Mouse (Mus musculus) G1E (cell line): ENCODE measurements around the gene Prkcq.

ENCODE experiments used
- CTCF ChIP-seq: IDR thresholded peaks from 2 replicates; pipeline ENCODE4 v1.5.1; 2012; ENCODE audit warnings: low read depth, low read length, inconsistent platforms, mixed read lengths
- GATA1 ChIP-seq: IDR thresholded peaks from 2 replicates; pipeline ENCODE4 v1.6.1; 2012; ENCODE audit warnings: borderline replicate concordance, low read length, inconsistent platforms, mixed read lengths
- GATA2 ChIP-seq: IDR thresholded peaks from 2 replicates; pipeline ENCODE4 v1.6.1; 2012; ENCODE audit warnings: low read depth, low read length, inconsistent platforms, borderline replicate concordance
- TAL1 ChIP-seq: conservative IDR thresholded peaks from 2 replicates; pipeline ENCODE4 v1.6.1; 2012; ENCODE audit warnings: low read depth, low read length, inconsistent platforms, mixed read lengths

- no peak for TF ChIP-seq CTCF
- no peak for TF ChIP-seq GATA2
- TF ChIP-seq TAL1 = no peak
- TF ChIP-seq GATA1 = no peak
These were observed 32.3 kb downstream of the Prkcq start for GRCm38 (mm10) chr2:11204232-11204631.
